Mouse (Mus musculus) embryo, embryonic 10.5 days (tissue): Measurements from ENCODE around the gene Sdccag8.

Experiments
- DNase-seq: peaks from one replicate; pipeline ENCODE4 v3.0.0-alpha.2; 2015; ENCODE audit warnings: low spot score

The Sdccag8 gene

GRCm38 (mm10) chr1:176943126-176943525, 128.7 kb downstream of the Sdccag8 start:
- no peak for DNase-seq

DNA sequence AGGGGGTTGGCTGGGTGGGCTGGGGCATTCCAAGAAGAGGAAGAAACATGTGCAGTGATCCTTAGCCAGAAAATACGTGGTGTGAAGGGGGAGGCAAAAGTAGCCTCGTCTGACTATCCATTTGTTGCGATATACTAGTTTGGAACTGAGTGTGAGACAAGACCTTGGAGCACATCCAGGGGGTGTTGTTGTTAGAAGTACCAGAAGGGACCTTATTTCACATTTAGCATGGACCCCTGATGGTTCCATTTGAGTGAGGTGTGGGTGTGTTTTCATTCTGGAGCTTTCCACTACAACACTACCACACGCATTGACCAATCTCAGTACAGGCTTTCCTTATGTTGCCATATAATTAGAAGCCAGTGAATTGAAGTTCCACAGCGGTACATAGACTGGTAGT, 129.5 kb downstream of the Sdccag8 start:
- no peak for DNase-seq

- DNase-seq: no peak
These were observed 130.2 kb downstream of the Sdccag8 start for GRCm38 (mm10) chr1:176944458-176945174.

DNA sequence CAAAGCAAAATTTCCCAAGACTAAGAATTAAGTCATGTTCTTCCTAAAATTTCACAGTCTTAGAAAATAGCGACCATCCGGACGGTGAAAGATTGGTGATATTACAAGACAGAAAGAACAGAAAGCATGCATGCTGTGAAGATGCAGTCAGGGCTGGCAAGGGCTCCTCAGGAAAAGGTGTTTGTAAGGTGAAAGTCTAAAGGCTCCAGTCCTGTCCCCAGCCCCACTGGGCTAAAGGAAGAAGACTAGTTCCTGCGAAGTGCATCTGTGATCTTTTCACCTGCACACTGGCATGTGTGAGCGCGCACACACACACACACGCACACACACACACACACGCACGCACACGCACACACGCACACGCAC, 130.7 kb downstream of the Sdccag8 start:
- no peak for DNase-seq

GRCm38 (mm10) chr1:176946031-176946795, 131.8 kb downstream of the Sdccag8 start:
- DNase-seq: no peak

- DNase-seq: no peak
These were observed 132.3 kb downstream of the Sdccag8 start for GRCm38 (mm10) chr1:176946796-176947181.

DNA sequence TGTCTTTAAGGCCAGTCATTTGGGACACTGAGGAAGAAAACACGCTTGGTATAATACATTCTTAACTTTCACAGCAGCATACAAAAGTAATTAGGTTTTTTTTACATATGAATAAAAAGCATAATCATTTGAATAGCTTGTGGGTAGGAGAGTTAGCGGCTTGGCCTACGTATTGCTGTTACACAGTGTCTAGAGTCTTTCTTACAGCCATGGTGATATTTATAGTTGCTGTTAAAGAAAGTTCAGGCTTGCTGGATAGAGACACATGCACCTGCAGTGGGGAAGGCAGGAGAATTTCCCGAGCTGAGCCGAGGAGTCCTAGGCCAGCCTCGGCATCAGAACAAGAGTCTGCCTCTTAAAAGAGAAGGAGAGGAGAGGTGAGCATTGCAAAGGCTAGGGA, 134.4 kb downstream of the Sdccag8 start:
- DNase-seq: no peak

- DNase-seq: no peak
These were observed 134.9 kb downstream of the Sdccag8 start for GRCm38 (mm10) chr1:176949320-176949719.

DNA sequence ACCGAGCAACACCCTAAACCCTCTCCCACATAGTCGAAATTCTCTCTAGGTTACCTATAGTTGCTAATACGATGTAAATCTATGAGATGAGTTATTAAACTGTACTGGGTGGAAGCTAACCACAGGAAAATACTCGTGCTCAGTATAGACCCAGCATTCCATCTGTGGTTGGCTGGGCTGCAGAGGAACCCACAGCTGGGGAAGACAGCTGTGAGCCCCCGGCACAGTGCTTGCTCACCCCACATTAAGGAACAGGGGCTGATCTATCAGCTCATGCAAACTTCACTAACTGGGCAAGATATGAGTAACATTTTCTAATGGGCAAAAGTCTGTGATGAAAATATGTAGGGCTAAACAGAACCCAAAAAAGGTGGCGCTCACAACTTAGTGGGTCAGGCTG, 135.6 kb downstream of the Sdccag8 start:
- no peak for DNase-seq

GRCm38 (mm10) chr1:176951836-176952235, 137.4 kb downstream of the Sdccag8 start:
- no peak for DNase-seq

DNA sequence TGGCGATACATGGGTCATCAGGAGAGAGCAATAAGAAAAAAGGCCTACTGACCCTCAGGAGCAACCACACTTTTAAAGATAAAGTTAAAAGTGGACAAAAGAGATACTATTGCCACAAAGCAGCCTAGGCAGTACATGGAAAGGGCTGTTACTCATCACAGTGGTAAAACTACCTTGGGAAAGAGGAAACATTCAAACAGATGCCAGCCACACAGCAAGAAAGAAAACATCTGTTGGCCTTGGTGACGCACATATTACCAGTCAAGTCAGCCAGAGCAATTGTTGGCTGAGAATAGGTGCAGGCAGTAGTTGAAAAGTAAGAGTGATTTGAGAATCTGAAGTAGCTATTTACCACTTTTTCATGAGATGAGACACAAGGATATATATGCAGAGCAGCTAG, 143.9 kb downstream of the Sdccag8 start:
- DNase-seq: no peak

DNA sequence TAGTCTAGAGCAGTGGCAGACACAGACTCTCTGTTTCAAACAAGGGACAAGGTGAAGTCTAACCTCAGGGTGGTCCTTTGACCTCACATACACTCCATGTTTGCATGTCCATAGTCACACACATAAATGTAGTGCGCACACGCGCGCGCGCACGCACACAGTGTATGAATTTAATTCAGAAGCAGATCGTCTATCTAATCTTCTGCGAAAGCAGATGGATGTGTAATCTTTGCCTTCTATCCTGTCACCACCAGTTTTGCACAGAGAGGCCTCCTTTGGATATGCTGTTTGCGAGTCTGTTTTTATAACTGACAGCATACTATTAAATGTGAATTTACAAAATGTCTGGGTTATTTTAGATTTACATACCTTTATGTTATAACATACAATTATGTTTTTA, 147.3 kb downstream of the Sdccag8 start:
- DNase-seq: no peak

GRCm38 (mm10) chr1:176962894-176963293, 148.4 kb downstream of the Sdccag8 start:
- no peak for DNase-seq

- DNase-seq: no peak
These were observed 152.8 kb downstream of the Sdccag8 start for GRCm38 (mm10) chr1:176967299-176967698.

- DNase-seq: no peak
These were observed 156.4 kb downstream of the Sdccag8 start for GRCm38 (mm10) chr1:176970635-176971478.

DNA sequence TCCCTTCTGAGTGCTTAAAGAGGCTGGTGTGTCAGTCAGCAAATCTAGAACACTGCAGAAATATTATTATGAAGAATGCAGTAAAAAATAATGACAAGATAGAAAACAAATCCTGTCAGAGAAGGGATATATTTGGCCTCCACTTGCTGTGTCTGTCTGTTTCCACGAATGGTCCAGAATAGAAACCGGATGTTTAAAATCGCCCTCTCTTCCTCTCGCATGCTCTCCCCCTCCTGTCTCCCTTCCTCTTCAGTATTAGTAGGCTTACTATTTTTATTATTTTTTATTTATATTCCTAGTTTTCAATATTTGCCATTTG, 157.0 kb downstream of the Sdccag8 start:
- DNase-seq: no peak

GRCm38 (mm10) chr1:176973356-176974088, 159.1 kb downstream of the Sdccag8 start:
- DNase-seq: no peak

GRCm38 (mm10) chr1:176979235-176979634, 164.8 kb downstream of the Sdccag8 start:
- no peak for DNase-seq

DNA sequence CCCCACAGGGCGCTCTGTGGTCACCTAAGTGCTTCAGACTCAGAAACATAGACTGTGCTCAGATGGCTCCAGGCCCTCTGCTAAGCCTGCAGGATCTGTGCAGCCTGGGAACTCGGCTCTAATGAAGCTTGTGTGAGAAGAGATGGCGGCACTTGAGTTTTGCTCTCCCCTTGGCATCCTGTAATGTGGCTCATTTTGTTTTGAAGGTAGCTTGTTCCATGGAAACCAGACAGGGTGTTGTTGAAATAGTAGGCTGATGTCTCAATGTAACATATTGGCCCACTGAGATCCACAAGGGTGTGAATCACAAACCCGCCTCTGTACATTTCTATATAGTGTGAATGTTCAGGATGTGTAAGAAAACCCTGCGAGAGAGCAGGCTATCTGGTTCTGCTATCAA, 165.7 kb downstream of the Sdccag8 start:
- DNase-seq: no peak

GRCm38 (mm10) chr1:176980801-176981400, 166.4 kb downstream of the Sdccag8 start:
- DNase-seq: no peak

DNA sequence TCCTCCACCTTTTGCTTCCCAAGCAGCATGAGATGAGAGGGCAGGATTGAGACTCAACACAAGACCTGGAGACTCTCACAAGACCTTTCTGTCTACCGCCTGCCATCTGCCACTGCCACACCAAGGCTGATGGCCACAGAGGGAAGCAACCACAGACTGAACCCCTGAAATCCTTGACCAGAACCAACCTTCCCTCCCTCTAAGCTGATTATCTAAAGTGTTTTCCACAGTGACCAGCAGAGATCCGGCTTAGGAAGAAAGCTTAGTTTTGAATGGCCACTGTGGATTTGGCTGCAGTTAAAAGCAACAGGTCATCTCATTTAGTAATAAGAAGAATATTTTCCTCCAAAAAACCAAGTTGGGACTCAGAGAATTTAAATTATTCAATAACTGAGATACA, 167.1 kb downstream of the Sdccag8 start:
- DNase-seq: no peak

GRCm38 (mm10) chr1:176982671-176983070, 168.2 kb downstream of the Sdccag8 start:
- no peak for DNase-seq
